Mouse (Mus musculus): ENCODE results near the gene Tmem206. TPM values are rescaled to one million over a fixed set of nuclear protein-coding genes. Genes with fewer than 3 reads are reported as not detected.

Tmem206 gene
- polyA plus RNA-seq, 1 experiment from 2014 or later = 22.1 TPM

DNA sequence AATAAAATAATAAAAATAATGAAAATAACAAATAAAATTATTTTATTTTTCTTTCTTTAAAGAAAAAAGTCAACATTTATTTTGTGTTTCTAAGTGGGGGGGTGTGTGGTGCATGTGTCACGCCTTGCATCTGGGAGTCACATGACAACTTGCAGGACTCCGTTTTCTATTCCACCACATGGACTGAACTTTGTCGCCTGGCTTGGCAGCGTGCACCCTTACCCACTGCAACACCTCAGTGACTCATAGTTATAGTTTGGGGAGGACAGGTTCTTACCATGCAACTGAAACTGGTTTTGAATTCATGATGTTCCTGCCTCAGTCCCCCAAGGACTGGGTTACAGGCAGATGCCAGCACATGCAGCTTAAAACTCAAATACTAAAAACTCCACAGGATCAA is 42.5 kb downstream of the Tmem206 start:
- H3K27me3 ChIP-seq (ENCODE audit: control insufficient read depth, insufficient read depth, low read length) = no peaks in the 10 kb centered on the region
- H3K27ac ChIP-seq (ENCODE audit: low read length) = no peak overlapping the region
- H3K9ac ChIP-seq (replicated peaks; ENCODE audit: low read depth, low read length) = no peak overlapping the region
- H3K4me2 ChIP-seq (replicated peaks; ENCODE audit: low read depth, low read length) = no peak overlapping the region
- H3K4me3 ChIP-seq (ENCODE audit: low read depth, low read length) = no peak overlapping the region
- no peaks in the 10 kb centered on the region for H3K4me1 ChIP-seq (ENCODE audit: control insufficient read depth, insufficient read depth, low read length)
- ATAC-seq (ENCODE audit: insufficient number of reproducible peaks, insufficient read depth, low FRiP score, low read depth) = no peak
- 96% methylated on average over 4 of the region's 4 CpGs for WGBS
- peaks cover 7% of the 10 kb centered on the region for H3K36me3 ChIP-seq (ENCODE audit: control insufficient read depth, insufficient read depth, low read length)
- no peaks in the 10 kb centered on the region for H3K9me3 ChIP-seq (ENCODE audit: control insufficient read depth, low read depth, low read length)

DNA sequence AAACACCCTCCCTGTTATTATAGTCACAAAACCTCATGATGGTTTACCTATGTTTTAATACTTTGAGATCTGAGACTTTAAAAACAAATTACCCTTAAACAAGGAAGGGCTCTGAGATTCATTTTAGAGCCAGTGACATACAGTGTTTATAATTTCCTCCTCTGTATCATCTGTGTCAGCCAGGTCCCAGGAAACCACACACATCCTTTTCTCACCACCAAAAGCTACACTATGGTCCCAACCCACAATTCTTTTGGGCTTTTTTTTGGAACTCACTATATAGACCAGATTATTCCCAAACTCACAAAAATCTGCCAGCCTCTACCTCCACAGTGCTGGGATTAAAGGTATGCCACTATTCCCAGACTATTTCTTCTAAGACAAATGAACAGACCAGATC is 43.4 kb downstream of the Tmem206 start:
- ATAC-seq (ENCODE audit: insufficient number of reproducible peaks, insufficient read depth, low FRiP score, low read depth) = no peak
- Histone ChIP-seq H3K27ac (ENCODE audit: low read length) (no peak overlapping the region), H3K4me2 (replicated peaks; ENCODE audit: low read depth, low read length) (no peak overlapping the region), H3K9ac (replicated peaks; ENCODE audit: low read depth, low read length) (no peak overlapping the region), H3K27me3 (ENCODE audit: control insufficient read depth, insufficient read depth, low read length) (no peaks in the 10 kb centered on the region), H3K4me3 (ENCODE audit: low read depth, low read length) (no peak overlapping the region), H3K36me3 (ENCODE audit: control insufficient read depth, insufficient read depth, low read length) (peaks cover 5% of the 10 kb centered on the region), H3K4me1 (ENCODE audit: control insufficient read depth, insufficient read depth, low read length) (no peaks in the 10 kb centered on the region), H3K9me3 (ENCODE audit: control insufficient read depth, low read depth, low read length) (no peaks in the 10 kb centered on the region)

DNA sequence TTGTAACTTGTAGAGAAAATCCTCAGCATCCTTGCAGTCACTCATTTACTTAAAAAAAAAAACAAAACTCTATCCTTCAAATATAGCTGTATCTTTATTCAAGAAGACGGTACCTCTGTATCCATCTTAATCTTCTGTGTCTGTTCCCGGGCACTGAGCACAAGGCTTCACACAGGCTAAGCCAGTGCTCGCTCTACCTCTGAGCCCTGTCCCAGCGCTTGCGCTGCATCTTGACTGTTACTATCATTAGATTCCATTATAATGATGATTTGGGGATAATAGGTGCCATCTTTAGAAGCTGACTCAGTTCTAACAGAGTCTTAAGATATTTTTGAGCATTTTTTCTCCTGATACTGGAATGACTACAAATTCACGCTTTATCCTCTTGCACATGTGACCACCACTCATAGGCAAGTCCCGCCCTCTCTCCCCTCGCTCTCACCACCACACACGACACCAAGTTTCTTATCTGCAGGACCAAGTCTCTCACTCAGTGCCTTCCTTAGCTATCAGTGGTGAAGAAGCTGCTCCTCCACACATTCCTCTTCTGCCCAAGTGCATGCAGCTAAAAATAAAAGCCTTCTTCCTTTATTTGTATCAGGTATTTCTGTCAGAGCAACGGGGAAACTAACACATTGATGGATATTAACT is 49.4 kb downstream of the Tmem206 start:
- Histone ChIP-seq H3K36me3 (ENCODE audit: control insufficient read depth, insufficient read depth, low read length) (no peaks in the 10 kb centered on the region), H3K27me3 (ENCODE audit: control insufficient read depth, insufficient read depth, low read length) (no peaks in the 10 kb centered on the region), H3K27ac (ENCODE audit: low read length) (no peak overlapping the region), H3K9ac (replicated peaks; ENCODE audit: low read depth, low read length) (no peak overlapping the region), H3K4me2 (replicated peaks; ENCODE audit: low read depth, low read length) (no peak overlapping the region), H3K4me3 (ENCODE audit: low read depth, low read length) (no peak overlapping the region), H3K4me1 (ENCODE audit: control insufficient read depth, insufficient read depth, low read length) (no peaks in the 10 kb centered on the region), H3K9me3 (ENCODE audit: control insufficient read depth, low read depth, low read length) (no peaks in the 10 kb centered on the region)
- WGBS = 89% methylated on average over 10 of the region's 10 CpGs
- ATAC-seq (ENCODE audit: insufficient number of reproducible peaks, insufficient read depth, low FRiP score, low read depth) = no peak

DNA sequence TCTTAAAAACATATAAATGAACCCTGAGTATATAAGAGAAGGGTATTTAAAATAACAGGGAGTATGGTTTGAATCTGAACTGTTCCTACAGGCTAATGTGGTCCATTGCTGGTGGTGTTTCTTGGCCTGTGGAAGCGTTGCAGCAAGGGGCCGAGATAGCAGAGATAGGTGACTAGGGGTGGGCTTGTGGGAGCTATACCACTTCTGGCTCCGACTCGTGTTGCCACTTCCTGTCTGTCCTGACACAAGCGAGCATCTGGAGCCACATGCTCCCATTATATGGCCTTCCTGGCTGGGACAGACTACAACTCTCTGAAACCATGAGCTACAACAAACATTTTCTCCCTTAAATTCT is 49.9 kb downstream of the Tmem206 start:
- no peak overlapping the region for H3K4me2 ChIP-seq (replicated peaks; ENCODE audit: low read depth, low read length)
- H3K9ac ChIP-seq (replicated peaks; ENCODE audit: low read depth, low read length) = no peak overlapping the region
- H3K36me3 ChIP-seq (ENCODE audit: control insufficient read depth, insufficient read depth, low read length) = no peaks in the 10 kb centered on the region
- ATAC-seq (ENCODE audit: insufficient number of reproducible peaks, insufficient read depth, low FRiP score, low read depth) = no peak
- WGBS = 88% methylated on average over 5 of the region's 5 CpGs
- no peaks in the 10 kb centered on the region for H3K9me3 ChIP-seq (ENCODE audit: control insufficient read depth, low read depth, low read length)
- H3K27ac ChIP-seq (ENCODE audit: low read length) = no peak overlapping the region
- H3K27me3 ChIP-seq (ENCODE audit: control insufficient read depth, insufficient read depth, low read length) = no peaks in the 10 kb centered on the region
- H3K4me1 ChIP-seq (ENCODE audit: control insufficient read depth, insufficient read depth, low read length) = no peaks in the 10 kb centered on the region
- H3K4me3 ChIP-seq (ENCODE audit: low read depth, low read length) = no peak overlapping the region

DNA sequence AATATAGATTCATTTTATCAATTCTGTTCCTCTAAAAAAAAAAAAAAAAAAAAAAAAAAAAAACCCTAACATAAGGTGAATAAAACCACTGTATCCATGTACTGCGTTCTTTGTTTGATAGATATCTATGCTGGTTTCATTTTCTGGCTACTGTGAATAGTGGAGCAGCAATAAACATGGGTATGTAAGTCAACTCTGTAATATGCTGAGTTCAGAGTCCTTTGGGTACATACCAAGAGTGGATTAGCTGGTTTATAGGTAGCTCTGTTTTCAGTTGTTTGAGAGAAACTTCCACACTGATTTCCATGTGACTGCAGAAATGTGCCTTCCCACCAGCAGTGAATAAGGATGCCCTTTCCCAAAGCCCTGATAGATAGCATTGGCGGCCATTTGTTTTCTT is 52.4 kb downstream of the Tmem206 start:
- no peak overlapping the region for H3K4me3 ChIP-seq (ENCODE audit: low read depth, low read length)
- H3K27ac ChIP-seq (ENCODE audit: low read length) = no peak overlapping the region
- ATAC-seq (ENCODE audit: insufficient number of reproducible peaks, insufficient read depth, low FRiP score, low read depth) = no peak
- H3K9me3 ChIP-seq (ENCODE audit: control insufficient read depth, low read depth, low read length) = no peaks in the 10 kb centered on the region
- no peak overlapping the region for H3K9ac ChIP-seq (replicated peaks; ENCODE audit: low read depth, low read length)
- 89% methylated on average over 2 of the region's 2 CpGs for WGBS
- H3K4me1 ChIP-seq (ENCODE audit: control insufficient read depth, insufficient read depth, low read length) = no peaks in the 10 kb centered on the region
- H3K36me3 ChIP-seq (ENCODE audit: control insufficient read depth, insufficient read depth, low read length) = no peaks in the 10 kb centered on the region
- H3K27me3 ChIP-seq (ENCODE audit: control insufficient read depth, insufficient read depth, low read length) = no peaks in the 10 kb centered on the region
- H3K4me2 ChIP-seq (replicated peaks; ENCODE audit: low read depth, low read length) = no peak overlapping the region

DNA sequence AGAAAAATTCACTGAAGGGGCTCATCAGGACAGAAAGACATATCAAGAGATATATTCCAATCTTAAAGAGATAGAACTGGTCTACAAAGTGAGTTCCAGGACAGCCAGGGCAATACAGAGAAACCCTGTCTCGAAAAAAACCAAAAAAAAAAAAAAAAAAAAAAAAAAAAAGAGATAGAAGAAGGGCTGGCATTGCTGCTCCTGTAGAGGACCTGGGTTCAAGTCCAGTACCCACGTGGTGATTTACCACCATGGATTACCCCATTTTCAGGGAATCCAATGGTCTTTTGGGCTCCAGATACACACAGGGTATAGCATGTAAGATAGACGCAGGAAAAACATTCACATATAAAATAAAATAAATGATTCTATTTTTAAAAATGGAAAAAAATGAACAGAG is 55.1 kb downstream of the Tmem206 start:
- no peak for ATAC-seq (ENCODE audit: insufficient number of reproducible peaks, insufficient read depth, low FRiP score, low read depth)
- Histone ChIP-seq H3K4me2 (replicated peaks; ENCODE audit: low read depth, low read length) (no peak overlapping the region), H3K4me1 (ENCODE audit: control insufficient read depth, insufficient read depth, low read length) (no peaks in the 10 kb centered on the region), H3K9me3 (ENCODE audit: control insufficient read depth, low read depth, low read length) (no peaks in the 10 kb centered on the region), H3K36me3 (ENCODE audit: control insufficient read depth, insufficient read depth, low read length) (no peaks in the 10 kb centered on the region), H3K9ac (replicated peaks; ENCODE audit: low read depth, low read length) (no peak overlapping the region), H3K27ac (ENCODE audit: low read length) (no peak overlapping the region), H3K4me3 (ENCODE audit: low read depth, low read length) (no peak overlapping the region), H3K27me3 (ENCODE audit: control insufficient read depth, insufficient read depth, low read length) (no peaks in the 10 kb centered on the region)
- WGBS = 94% methylated on average over 3 of the region's 3 CpGs

DNA sequence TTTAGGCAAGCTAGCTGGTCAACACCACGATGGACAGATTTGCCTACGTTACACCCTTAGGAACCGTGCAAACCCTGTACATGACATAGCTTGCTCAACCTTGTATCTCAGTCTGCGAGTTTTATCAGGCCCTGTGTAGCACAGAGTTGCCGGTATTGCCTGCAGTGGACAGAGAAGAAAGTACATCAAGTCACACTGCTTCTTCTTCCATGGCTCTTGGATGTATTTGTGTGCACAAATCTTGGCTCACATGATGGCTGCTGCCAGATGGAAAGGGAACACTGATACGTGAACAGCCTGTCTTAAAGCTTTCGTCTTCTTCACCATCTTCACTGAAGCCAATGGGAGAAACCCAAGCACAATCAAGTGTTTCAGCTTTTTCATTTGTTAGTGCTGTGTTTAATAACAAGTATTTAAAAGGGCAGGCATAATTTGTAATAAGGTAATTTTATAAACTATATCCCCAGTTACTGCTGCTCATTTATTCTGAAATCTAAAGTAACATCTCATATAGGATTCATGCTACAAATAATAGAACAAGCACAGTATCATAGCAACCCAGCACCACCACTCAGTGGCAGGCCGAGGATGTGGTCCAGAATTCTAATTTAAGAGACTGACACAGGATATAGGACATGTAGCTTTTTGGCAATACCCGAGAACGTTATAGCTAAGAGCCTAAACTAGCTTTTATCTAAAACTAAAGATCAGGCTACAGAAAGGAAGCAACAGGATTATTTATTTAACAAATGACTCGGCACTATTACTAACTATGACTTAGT is 56.4 kb downstream of the Tmem206 start:
- Histone ChIP-seq H3K9ac (replicated peaks; ENCODE audit: low read depth, low read length) (no peak overlapping the region), H3K4me2 (replicated peaks; ENCODE audit: low read depth, low read length) (no peak overlapping the region), H3K4me3 (ENCODE audit: low read depth, low read length) (no peak overlapping the region), H3K4me1 (ENCODE audit: control insufficient read depth, insufficient read depth, low read length) (no peaks in the 10 kb centered on the region), H3K27ac (ENCODE audit: low read length) (no peak overlapping the region), H3K36me3 (ENCODE audit: control insufficient read depth, insufficient read depth, low read length) (no peaks in the 10 kb centered on the region), H3K9me3 (ENCODE audit: control insufficient read depth, low read depth, low read length) (no peaks in the 10 kb centered on the region), H3K27me3 (ENCODE audit: control insufficient read depth, insufficient read depth, low read length) (no peaks in the 10 kb centered on the region)
- WGBS = 86% methylated on average over 11 of the region's 11 CpGs
- ATAC-seq (ENCODE audit: insufficient number of reproducible peaks, insufficient read depth, low FRiP score, low read depth) = no peak

DNA sequence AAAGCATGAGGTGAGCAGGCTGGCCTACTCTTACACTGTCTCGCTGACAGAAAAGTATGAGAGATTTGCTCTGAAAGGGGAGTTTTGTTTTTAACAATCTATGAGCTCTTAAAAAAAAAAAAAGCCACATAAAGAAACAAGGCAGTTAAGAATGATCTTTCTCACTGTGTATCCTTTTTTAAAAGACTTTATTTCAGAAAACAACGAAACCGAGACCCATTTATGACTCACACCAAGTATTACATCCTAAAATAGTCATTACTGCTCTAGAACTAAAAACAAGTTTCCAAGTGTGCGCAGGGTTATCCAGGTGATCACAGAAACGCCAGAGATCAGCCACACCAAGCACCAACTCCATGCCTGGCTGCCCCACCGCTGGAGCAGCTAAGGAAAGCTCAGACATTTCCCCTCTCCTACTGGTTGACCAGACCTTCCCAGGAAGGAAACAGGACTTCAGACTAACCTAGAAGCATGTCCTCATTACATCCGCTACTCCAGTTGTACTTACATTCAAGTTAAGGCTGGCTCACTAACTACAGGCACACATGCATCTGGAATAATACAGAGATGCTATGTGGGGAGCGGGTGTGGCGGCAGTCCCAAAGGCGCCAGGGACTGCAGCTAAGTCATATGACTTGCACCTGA is 59.2 kb downstream of the Tmem206 start:
- Histone ChIP-seq H3K4me3 (ENCODE audit: low read depth, low read length) (no peak overlapping the region), H3K9me3 (ENCODE audit: control insufficient read depth, low read depth, low read length) (no peaks in the 10 kb centered on the region), H3K27me3 (ENCODE audit: control insufficient read depth, insufficient read depth, low read length) (no peaks in the 10 kb centered on the region), H3K4me1 (ENCODE audit: control insufficient read depth, insufficient read depth, low read length) (no peaks in the 10 kb centered on the region), H3K36me3 (ENCODE audit: control insufficient read depth, insufficient read depth, low read length) (no peaks in the 10 kb centered on the region), H3K9ac (replicated peaks; ENCODE audit: low read depth, low read length) (no peak overlapping the region), H3K27ac (ENCODE audit: low read length) (no peak overlapping the region), H3K4me2 (replicated peaks; ENCODE audit: low read depth, low read length) (no peak overlapping the region)
- 95% methylated on average over 10 of the region's 10 CpGs for WGBS
- ATAC-seq (ENCODE audit: insufficient number of reproducible peaks, insufficient read depth, low FRiP score, low read depth) = no peak
